Mouse (Mus musculus) forebrain, embryonic 13.5 days (tissue): ENCODE results near the gene Tirap. TPM values are rescaled to one million over a fixed set of nuclear protein-coding genes. Genes with fewer than 3 reads are reported as not detected.

Source experiments
- ATAC-seq: fragments of 200-750 bp; cut with Nextera tagmentation; 2 replicates; pipeline ENCODE4 v1.8.0; 2017
- H3K27ac ChIP-seq: fragments of 300-500 bp; sonication (generic); 2 replicates; pipeline ENCODE4 v1.5.1; 2015; ENCODE audit warnings: inconsistent platforms, mild to moderate bottlenecking, moderate library complexity
- H3K27me3 ChIP-seq: fragments of 300-500 bp; sonication (generic); 2 replicates; pipeline ENCODE4 v1.6.1; 2015; ENCODE audit warnings: mild to moderate bottlenecking, inconsistent platforms
- H3K36me3 ChIP-seq: fragments of 300-500 bp; sonication (generic); 2 replicates; pipeline ENCODE4 v1.6.1; 2015; ENCODE audit warnings: mild to moderate bottlenecking, inconsistent platforms; ENCODE audit not compliant: poor library complexity, severe bottlenecking
- H3K4me1 ChIP-seq: fragments of 300-500 bp; sonication (generic); 2 replicates; pipeline ENCODE4 v1.6.1; 2015; ENCODE audit warnings: inconsistent platforms
- H3K4me2 ChIP-seq: fragments of 300-500 bp; sonication (generic); 2 replicates; pipeline ENCODE4 v1.6.1; 2015; ENCODE audit warnings: inconsistent platforms, mild to moderate bottlenecking, moderate library complexity
- H3K4me3 ChIP-seq: fragments of 300-500 bp; sonication (generic); 2 replicates; pipeline ENCODE4 v1.5.1; 2015; ENCODE audit warnings: mild to moderate bottlenecking, inconsistent platforms
- H3K9ac ChIP-seq: fragments of 300-500 bp; sonication (generic); 2 replicates; pipeline ENCODE4 v1.6.1; 2015; ENCODE audit warnings: mild to moderate bottlenecking, inconsistent platforms
- H3K9me3 ChIP-seq: fragments of 300-500 bp; sonication (generic); replicated peaks from 2 replicates; pipeline ENCODE4 v1.6.1; 2016; ENCODE audit warnings: inconsistent platforms
- WGBS: fragments of 180-500 bp; shearing (Covaris S2); methylation state at CpG from one replicate; pipeline ENCODE4 v1.1.7; 2015; 5-methylcytosine and 5-hydroxymethylcytosine counted together
- polyA plus RNA-seq: library from polyadenylated mRNA; unstranded; fragments of >200 nt; fragmentation: Nextera tagmentation; extraction: Ambion mirVana; gene quantifications from 2 replicates; pipeline ENCODE4 v1.2.1, GENCODE M21; 2015

Gene Tirap
- polyA plus RNA-seq, 1 experiment from 2014 or later: 6.1 TPM

- H3K4me3 ChIP-seq: no peak overlapping the region
- WGBS: 84% methylated on average over 4 of the region's 4 CpGs
- peaks cover 21% of the 10 kb centered on the region for H3K36me3 ChIP-seq
- no peak for ATAC-seq
- peaks cover 7% of the 10 kb centered on the region for H3K4me1 ChIP-seq
- no peak overlapping the region for H3K4me2 ChIP-seq
- no peak overlapping the region for H3K9ac ChIP-seq
- no peaks in the 10 kb centered on the region for H3K9me3 ChIP-seq
- no peak overlapping the region for H3K27ac ChIP-seq
- no peaks in the 10 kb centered on the region for H3K27me3 ChIP-seq
Observed at GRCm38 (mm10) chr9:35186430-35186829, 13.7 kb downstream of the Tirap start.

DNA sequence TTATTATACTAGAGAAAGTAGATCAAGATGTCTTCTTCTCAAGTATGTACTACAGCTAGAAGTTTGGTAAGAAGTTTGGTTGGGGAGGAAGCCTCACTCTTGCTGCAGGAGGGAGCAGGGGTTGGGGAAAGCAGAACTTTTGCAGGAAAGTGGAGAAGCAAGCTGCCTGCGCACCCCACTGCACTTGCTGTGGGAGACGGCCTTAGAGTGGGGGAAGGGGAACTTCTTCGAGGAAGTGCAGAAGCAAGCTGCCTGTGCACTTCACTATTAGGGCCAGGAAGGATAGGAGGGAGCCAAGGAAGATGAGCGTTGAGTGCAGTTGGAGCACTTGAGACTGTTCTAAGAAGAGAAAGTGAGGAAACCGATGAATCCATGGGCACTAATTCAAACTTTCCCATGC, 16.7 kb downstream of the Tirap start:
- no peak for ATAC-seq
- Histone ChIP-seq H3K36me3 (peaks cover 15% of the 10 kb centered on the region), H3K9me3 (no peaks in the 10 kb centered on the region), H3K9ac (no peak overlapping the region), H3K27ac (no peak overlapping the region), H3K27me3 (no peaks in the 10 kb centered on the region), H3K4me3 (no peak overlapping the region), H3K4me1 (no peaks in the 10 kb centered on the region), H3K4me2 (no peak overlapping the region)
- WGBS: 79% methylated on average over 5 of the region's 5 CpGs

DNA sequence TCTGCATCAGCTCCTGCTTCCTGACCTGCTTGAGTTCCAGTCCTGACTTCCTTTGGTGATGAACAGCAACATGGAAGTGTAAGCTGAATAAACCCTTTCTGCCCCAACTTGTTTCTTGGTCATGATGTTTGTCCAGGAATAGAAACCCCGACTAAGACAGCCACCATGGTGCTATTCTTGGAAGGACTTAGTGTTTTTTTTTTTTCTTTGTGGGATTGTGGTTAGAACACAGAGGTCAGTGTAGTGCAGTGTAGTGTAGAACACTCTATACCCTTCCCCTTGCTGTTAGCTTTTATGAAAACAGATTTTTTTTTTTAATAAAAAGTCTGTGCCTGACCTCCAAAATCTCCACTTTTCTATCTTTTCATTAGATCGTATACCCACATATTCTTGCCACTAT, 17.3 kb downstream of the Tirap start:
- Histone ChIP-seq H3K27ac (no peak overlapping the region), H3K9me3 (no peaks in the 10 kb centered on the region), H3K36me3 (peaks cover 11% of the 10 kb centered on the region), H3K27me3 (no peaks in the 10 kb centered on the region), H3K9ac (no peak overlapping the region), H3K4me3 (no peak overlapping the region), H3K4me2 (no peak overlapping the region), H3K4me1 (no peaks in the 10 kb centered on the region)
- 86% methylated on average over 2 of the region's 2 CpGs for WGBS
- no peak for ATAC-seq

GRCm38 (mm10) chr9:35176124-35176659, 23.9 kb downstream of the Tirap start:
- WGBS: 45% methylated on average over 14 of the region's 14 CpGs
- H3K4me3 ChIP-seq: peak overlapping the region; percentile 59
- no peaks in the 10 kb centered on the region for H3K36me3 ChIP-seq
- no peaks in the 10 kb centered on the region for H3K9me3 ChIP-seq
- peak overlapping the region; percentile 86 for H3K27ac ChIP-seq
- ATAC-seq: peak; percentile 33
- peak overlapping the region; percentile 66; the same call in 1 of the 2 replicates for H3K9ac ChIP-seq
- no peaks in the 10 kb centered on the region for H3K27me3 ChIP-seq
- H3K4me2 ChIP-seq: peak overlapping the region; percentile 69
- H3K4me1 ChIP-seq: peaks cover 21% of the 10 kb centered on the region

DNA sequence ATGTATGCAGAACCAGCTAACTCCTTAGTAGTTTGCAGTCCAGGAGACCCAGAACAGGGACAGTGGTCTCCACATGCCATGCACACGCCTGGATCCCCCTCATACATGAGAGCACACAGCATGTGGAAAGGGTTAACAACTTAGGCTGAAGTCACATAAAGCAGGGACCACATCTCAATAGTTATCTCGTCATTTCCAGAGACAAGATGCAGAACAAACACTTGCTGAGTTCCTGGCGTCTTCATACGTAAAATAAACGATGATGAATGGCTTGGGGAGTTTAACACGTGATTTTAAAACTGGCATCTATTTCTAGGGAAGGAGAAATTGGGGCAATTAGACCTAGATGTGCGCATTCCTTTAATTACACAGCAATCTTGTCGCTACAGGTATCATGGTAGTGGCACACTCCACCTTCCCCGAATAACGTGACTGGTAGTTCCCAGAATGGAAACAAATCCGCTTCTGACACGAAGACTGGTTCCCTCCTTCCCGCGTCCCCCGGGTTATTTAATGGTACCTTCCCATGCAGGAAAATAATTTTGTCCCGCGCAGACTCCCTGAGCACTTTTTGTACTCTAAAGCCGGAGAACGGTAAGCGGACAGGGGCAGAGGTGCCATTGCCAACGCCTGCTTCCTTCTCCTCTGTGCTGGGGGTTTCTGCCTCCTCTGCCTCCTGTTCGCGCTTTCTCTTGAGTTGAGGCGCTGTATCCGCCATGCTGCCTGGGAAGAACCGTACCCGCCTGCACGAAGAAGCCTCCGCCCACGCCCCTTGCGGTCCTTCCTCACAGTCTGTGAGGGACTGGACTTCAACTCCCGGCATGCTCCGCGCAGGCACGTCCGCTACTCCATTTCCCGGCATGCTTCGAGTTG, 24.6 kb downstream of the Tirap start, which contains the start of gene Dcps:
TSS of gene Dcps (minus strand) at position 811 of the 873 bp plus-strand sequence.
- peak within 1 kb of the TSS; percentile 86 for H3K27ac ChIP-seq
- H3K4me3 ChIP-seq: peak within 1 kb of the TSS; percentile 59
- H3K9ac ChIP-seq: peak within 1 kb of the TSS; percentile 66
- no peaks in the 10 kb centered on the region for H3K9me3 ChIP-seq
- peaks cover 5% of the 10 kb centered on the region for H3K36me3 ChIP-seq
- peaks cover 21% of the 10 kb centered on the region for H3K4me1 ChIP-seq
- no peaks in the 10 kb centered on the region for H3K27me3 ChIP-seq
- peak; percentile 98 for ATAC-seq
- peak within 1 kb of the TSS; percentile 69 for H3K4me2 ChIP-seq
- under 1% methylated on average over 38 of the region's 38 CpGs for WGBS

- peaks cover 18% of the 10 kb centered on the region for H3K36me3 ChIP-seq
- H3K4me1 ChIP-seq: peaks cover 21% of the 10 kb centered on the region
- 88% methylated on average over 1 of the region's 1 CpGs for WGBS
- H3K4me2 ChIP-seq: no peak overlapping the region
- H3K9me3 ChIP-seq: no peaks in the 10 kb centered on the region
- no peak overlapping the region for H3K9ac ChIP-seq
- ATAC-seq: no peak
- no peak overlapping the region for H3K4me3 ChIP-seq
- no peak overlapping the region for H3K27ac ChIP-seq
- H3K27me3 ChIP-seq: no peaks in the 10 kb centered on the region
Observed at GRCm38 (mm10) chr9:35173331-35173730, 26.8 kb downstream of the Tirap start.

DNA sequence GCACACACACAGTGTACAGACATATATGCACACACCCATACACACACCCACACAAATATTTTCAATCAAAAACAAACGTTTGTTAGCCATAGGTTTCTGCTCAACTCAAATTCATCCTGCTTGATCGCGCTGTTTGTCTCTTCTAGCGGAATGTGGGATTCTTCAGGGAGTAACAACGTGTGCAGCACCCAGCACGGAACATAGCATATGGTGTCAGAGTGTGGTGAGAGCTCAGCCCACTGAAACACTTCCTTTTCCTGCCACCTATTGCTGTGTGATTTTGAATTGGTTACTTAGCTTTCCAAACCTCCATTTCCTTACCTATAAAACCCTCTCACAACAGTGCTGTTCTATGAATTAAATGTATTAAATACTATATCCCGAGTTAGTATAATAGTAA, 30.0 kb downstream of the Tirap start:
- peaks cover 21% of the 10 kb centered on the region for H3K36me3 ChIP-seq
- no peaks in the 10 kb centered on the region for H3K9me3 ChIP-seq
- H3K4me2 ChIP-seq: no peak overlapping the region
- ATAC-seq: no peak
- WGBS: 94% methylated on average over 7 of the region's 7 CpGs
- H3K9ac ChIP-seq: no peak overlapping the region
- H3K4me1 ChIP-seq: peaks cover 32% of the 10 kb centered on the region
- no peak overlapping the region for H3K4me3 ChIP-seq
- no peaks in the 10 kb centered on the region for H3K27me3 ChIP-seq
- no peak overlapping the region for H3K27ac ChIP-seq

- no peaks in the 10 kb centered on the region for H3K27me3 ChIP-seq
- WGBS: 4% methylated on average over 9 of the region's 9 CpGs
- no peak overlapping the region for H3K4me3 ChIP-seq
- ATAC-seq: peak; percentile 76
- no peaks in the 10 kb centered on the region for H3K9me3 ChIP-seq
- H3K27ac ChIP-seq: peak overlapping the region; percentile 68
- H3K4me1 ChIP-seq: peaks cover 20% of the 10 kb centered on the region
- no peak overlapping the region for H3K9ac ChIP-seq
- peaks cover 21% of the 10 kb centered on the region for H3K36me3 ChIP-seq
- peak overlapping the region; percentile 33 for H3K4me2 ChIP-seq
Observed at GRCm38 (mm10) chr9:35166798-35167635, 33.1 kb downstream of the Tirap start.

- H3K27ac ChIP-seq: peak overlapping the region; percentile 68
- H3K27me3 ChIP-seq: no peaks in the 10 kb centered on the region
- 26% methylated on average over 3 of the region's 3 CpGs for WGBS
- no peak overlapping the region for H3K4me2 ChIP-seq
- H3K4me3 ChIP-seq: no peak overlapping the region
- H3K9ac ChIP-seq: no peak overlapping the region
- ATAC-seq: peak; percentile 65
- H3K36me3 ChIP-seq: peaks cover 21% of the 10 kb centered on the region
- H3K4me1 ChIP-seq: peaks cover 20% of the 10 kb centered on the region
- H3K9me3 ChIP-seq: no peaks in the 10 kb centered on the region
Observed at GRCm38 (mm10) chr9:35166144-35166797, 33.8 kb downstream of the Tirap start.

DNA sequence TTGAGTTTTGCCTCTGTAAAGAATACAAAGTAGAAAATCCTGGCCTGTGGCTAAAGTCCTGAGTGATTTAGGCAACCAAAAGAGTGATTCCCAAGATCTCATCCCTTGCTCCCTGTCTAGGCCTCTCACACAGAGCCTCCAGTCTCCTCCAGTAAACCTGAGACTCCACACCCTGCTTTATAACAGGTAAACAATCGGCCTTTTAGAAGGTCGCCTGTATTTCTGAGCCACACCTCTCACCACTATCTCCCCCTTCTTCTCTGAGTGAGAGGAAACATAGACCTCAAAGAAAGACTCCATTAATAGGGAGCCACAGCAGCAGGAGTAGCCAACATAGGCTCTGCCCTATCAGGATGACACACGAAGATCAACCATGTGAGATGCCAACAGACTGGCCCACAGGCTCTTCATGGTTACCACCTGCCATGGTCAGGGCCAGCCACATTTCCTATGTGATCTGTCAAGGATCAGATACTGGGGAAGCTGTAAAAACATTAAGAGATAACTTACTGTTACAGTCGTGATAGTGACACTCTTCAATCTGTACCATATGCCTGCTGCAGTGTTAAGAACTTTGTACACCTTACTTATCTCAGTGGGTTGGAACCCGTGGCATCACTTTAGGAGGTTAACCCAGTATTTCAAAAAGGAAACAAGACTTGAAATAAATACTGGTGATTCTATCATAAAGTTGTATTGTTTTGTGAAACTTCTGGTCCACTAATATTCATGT, 35.8 kb downstream of the Tirap start:
- ATAC-seq: no peak
- H3K4me1 ChIP-seq: peaks cover 20% of the 10 kb centered on the region
- no peaks in the 10 kb centered on the region for H3K27me3 ChIP-seq
- no peak overlapping the region for H3K4me2 ChIP-seq
- H3K9ac ChIP-seq: no peak overlapping the region
- H3K27ac ChIP-seq: no peak overlapping the region
- no peaks in the 10 kb centered on the region for H3K9me3 ChIP-seq
- 89% methylated on average over 5 of the region's 5 CpGs for WGBS
- no peak overlapping the region for H3K4me3 ChIP-seq
- peaks cover 8% of the 10 kb centered on the region; the same call in 1 of the 2 replicates for H3K36me3 ChIP-seq

DNA sequence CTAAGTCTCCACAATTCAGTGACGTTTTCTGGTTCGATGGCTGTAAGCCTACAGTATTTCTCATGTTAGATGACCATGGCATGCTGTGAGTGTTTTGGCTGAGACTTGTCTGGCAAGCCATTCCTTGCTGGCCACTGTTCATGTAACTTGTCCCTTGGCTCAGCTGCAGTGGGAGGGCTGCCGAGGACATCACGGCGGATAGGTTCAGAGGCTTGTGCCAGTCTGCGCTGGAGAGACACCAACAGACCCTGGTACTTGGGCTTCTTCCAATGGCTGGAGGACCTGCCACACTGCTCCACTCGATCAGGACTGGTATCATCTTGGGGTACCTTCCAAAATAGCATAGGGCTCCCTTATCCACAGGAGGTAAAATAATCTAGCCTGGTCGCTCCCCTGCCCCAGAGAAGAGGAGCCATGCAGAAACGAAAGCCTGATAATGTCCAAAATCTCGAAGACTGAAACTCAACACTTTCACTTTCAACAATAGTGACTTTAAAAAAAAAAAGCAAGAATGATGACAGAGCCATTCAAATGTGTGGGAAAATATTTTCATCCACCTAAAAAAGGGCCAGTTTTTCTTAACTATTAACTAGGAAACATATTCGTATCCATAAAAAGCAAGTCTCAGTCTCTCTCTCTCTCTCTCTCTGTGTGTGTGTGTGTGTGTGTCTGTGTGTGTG, 36.9 kb downstream of the Tirap start:
- 93% methylated on average over 11 of the region's 11 CpGs for WGBS
- Histone ChIP-seq H3K4me3 (no peak overlapping the region), H3K27ac (no peak overlapping the region), H3K4me2 (no peak overlapping the region), H3K9me3 (no peaks in the 10 kb centered on the region), H3K9ac (no peak overlapping the region), H3K4me1 (peaks cover 19% of the 10 kb centered on the region), H3K27me3 (no peaks in the 10 kb centered on the region), H3K36me3 (0 out of 2 replicates have a peak, but pooled peaks cover 3% of the 10 kb centered on the region)
- ATAC-seq: no peak
